Mouse (Mus musculus): ENCODE measurements around the gene Maml2. TPM values are rescaled to one million over a fixed set of nuclear protein-coding genes. Genes with fewer than 3 reads are reported as not detected.

Maml2 gene
- polyA plus RNA-seq, 1 experiment from 2014 or later: 15.1 TPM

- Histone ChIP-seq H3K9ac (replicated peaks; ENCODE audit: low read depth) (no peak overlapping the region), H3K36me3 (ENCODE audit: insufficient read depth, low read length) (no peaks in the 10 kb centered on the region), H3K9me3 (ENCODE audit: low read length) (no peaks in the 10 kb centered on the region), H3K4me1 (ENCODE audit: insufficient read depth, low read depth, low read length) (no peaks in the 10 kb centered on the region), H3K27me3 (replicated peaks; ENCODE audit: insufficient read depth, low read length) (no peaks in the 10 kb centered on the region), H3K4me3 (ENCODE audit: low read depth, low read length) (no peak overlapping the region), H3K4me2 (replicated peaks; ENCODE audit: low read depth, low read length) (no peak overlapping the region), H3K27ac (ENCODE audit: low read length) (no peak overlapping the region)
- ATAC-seq (peak; percentile 57), DNase-seq (ENCODE audit: low spot score) (peak; percentile 58)
- WGBS: 74% methylated on average over 3 of the region's 3 CpGs
- TF ChIP-seq EP300 (IDR thresholded peaks at IDR 0.05): no peak
- TF ChIP-seq CTCF (IDR thresholded peaks at IDR 0.05): peak; percentile 54
Measured at GRCm38 (mm10) chr9:13671125-13671769, 373.5 kb downstream of the Maml2 start.

- Histone ChIP-seq H3K9me3 (ENCODE audit: low read length) (no peaks in the 10 kb centered on the region), H3K27ac (ENCODE audit: low read length) (no peak overlapping the region), H3K36me3 (ENCODE audit: insufficient read depth, low read length) (no peaks in the 10 kb centered on the region), H3K4me3 (ENCODE audit: low read depth, low read length) (no peak overlapping the region), H3K9ac (replicated peaks; ENCODE audit: low read depth) (no peak overlapping the region), H3K4me1 (ENCODE audit: insufficient read depth, low read depth, low read length) (no peaks in the 10 kb centered on the region), H3K4me2 (replicated peaks; ENCODE audit: low read depth, low read length) (no peak overlapping the region), H3K27me3 (replicated peaks; ENCODE audit: insufficient read depth, low read length) (no peaks in the 10 kb centered on the region)
- ATAC-seq: no peak
- TF ChIP-seq EP300 (IDR thresholded peaks at IDR 0.05): no peak
- TF ChIP-seq CTCF (IDR thresholded peaks at IDR 0.05): no peak
- no peak for DNase-seq (ENCODE audit: low spot score)
- WGBS: 81% methylated on average over 2 of the region's 2 CpGs
Measured at GRCm38 (mm10) chr9:13673304-13673703, 375.5 kb downstream of the Maml2 start.

- H3K27ac ChIP-seq (ENCODE audit: low read length): no peak overlapping the region
Measured at GRCm38 (mm10) chr9:13678026-13678425, 380.3 kb downstream of the Maml2 start.

GRCm38 (mm10) chr9:13679696-13680095, 381.9 kb downstream of the Maml2 start:
- no peak for TF ChIP-seq EP300 (IDR thresholded peaks at IDR 0.05)
- no peak for TF ChIP-seq CTCF (IDR thresholded peaks at IDR 0.05)
- ATAC-seq (no peak), DNase-seq (ENCODE audit: low spot score) (no peak)
- 98% methylated on average over 2 of the region's 2 CpGs for WGBS
- Histone ChIP-seq H3K4me3 (ENCODE audit: low read depth, low read length) (no peak overlapping the region), H3K4me1 (ENCODE audit: insufficient read depth, low read depth, low read length) (no peaks in the 10 kb centered on the region; the same call in 1 of the 2 replicates), H3K4me2 (replicated peaks; ENCODE audit: low read depth, low read length) (no peak overlapping the region), H3K27me3 (replicated peaks; ENCODE audit: insufficient read depth, low read length) (no peaks in the 10 kb centered on the region), H3K9me3 (ENCODE audit: low read length) (no peaks in the 10 kb centered on the region), H3K9ac (replicated peaks; ENCODE audit: low read depth) (no peak overlapping the region), H3K27ac (ENCODE audit: low read length) (no peak overlapping the region), H3K36me3 (ENCODE audit: insufficient read depth, low read length) (no peaks in the 10 kb centered on the region)

More at GRCm38 (mm10) chr9:13678026-13678425, 380.3 kb downstream of the Maml2 start:
- Histone ChIP-seq H3K36me3 (ENCODE audit: insufficient read depth, low read length) (no peaks in the 10 kb centered on the region), H3K4me1 (ENCODE audit: insufficient read depth, low read depth, low read length) (no peaks in the 10 kb centered on the region), H3K4me2 (replicated peaks; ENCODE audit: low read depth, low read length) (no peak overlapping the region), H3K9me3 (ENCODE audit: low read length) (no peaks in the 10 kb centered on the region), H3K9ac (replicated peaks; ENCODE audit: low read depth) (no peak overlapping the region), H3K4me3 (ENCODE audit: low read depth, low read length) (no peak overlapping the region), H3K27me3 (replicated peaks; ENCODE audit: insufficient read depth, low read length) (no peaks in the 10 kb centered on the region)
- WGBS: 86% methylated on average over 2 of the region's 2 CpGs
- no peak for TF ChIP-seq CTCF (IDR thresholded peaks at IDR 0.05)
- no peak for TF ChIP-seq EP300 (IDR thresholded peaks at IDR 0.05)
- ATAC-seq (no peak), DNase-seq (ENCODE audit: low spot score) (no peak)

- no peaks in the 10 kb centered on the region; the same call in 1 of the 2 replicates for H3K4me1 ChIP-seq (ENCODE audit: insufficient read depth, low read depth, low read length)
- H3K4me2 ChIP-seq (replicated peaks; ENCODE audit: low read depth, low read length): no peak overlapping the region
- ATAC-seq (no peak), DNase-seq (ENCODE audit: low spot score) (no peak)
- no peaks in the 10 kb centered on the region for H3K36me3 ChIP-seq (ENCODE audit: insufficient read depth, low read length)
- no peaks in the 10 kb centered on the region for H3K9me3 ChIP-seq (ENCODE audit: low read length)
- no peak overlapping the region for H3K27ac ChIP-seq (ENCODE audit: low read length)
- H3K27me3 ChIP-seq (replicated peaks; ENCODE audit: insufficient read depth, low read length): no peaks in the 10 kb centered on the region
- no peak overlapping the region for H3K4me3 ChIP-seq (ENCODE audit: low read depth, low read length)
- H3K9ac ChIP-seq (replicated peaks; ENCODE audit: low read depth): no peak overlapping the region
- 62% methylated on average over 8 of the region's 8 CpGs for WGBS
- no peak for TF ChIP-seq EP300 (IDR thresholded peaks at IDR 0.05)
- no peak for TF ChIP-seq CTCF (IDR thresholded peaks at IDR 0.05)
Measured at GRCm38 (mm10) chr9:13681147-13681546, 383.4 kb downstream of the Maml2 start.

GRCm38 (mm10) chr9:13681581-13682038, 383.9 kb downstream of the Maml2 start:
- Histone ChIP-seq H3K4me2 (replicated peaks; ENCODE audit: low read depth, low read length) (no peak overlapping the region), H3K9me3 (ENCODE audit: low read length) (no peaks in the 10 kb centered on the region), H3K27ac (ENCODE audit: low read length) (no peak overlapping the region), H3K4me1 (ENCODE audit: insufficient read depth, low read depth, low read length) (no peaks in the 10 kb centered on the region; the same call in 1 of the 2 replicates), H3K27me3 (replicated peaks; ENCODE audit: insufficient read depth, low read length) (no peaks in the 10 kb centered on the region), H3K9ac (replicated peaks; ENCODE audit: low read depth) (no peak overlapping the region), H3K36me3 (ENCODE audit: insufficient read depth, low read length) (no peaks in the 10 kb centered on the region), H3K4me3 (ENCODE audit: low read depth, low read length) (no peak overlapping the region)
- peak; percentile 76 for TF ChIP-seq CTCF (IDR thresholded peaks at IDR 0.05)
- peak; percentile 60 for TF ChIP-seq EP300 (IDR thresholded peaks at IDR 0.05)
- ATAC-seq: peak; percentile 93
- DNase-seq (ENCODE audit: low spot score): peak; percentile 88
- WGBS: 11% methylated on average over 8 of the region's 8 CpGs

All from lung, postnatal 0 days (tissue).